Mouse (Mus musculus): ENCODE data around the gene Tdrd6. TPM values are rescaled to one million over a fixed set of nuclear protein-coding genes. Genes with fewer than 3 reads are reported as not detected.
A peak's percentile ranks its signal among the peaks of the same experiment; 100 is the strongest.

Gene Tdrd6
- total and polyA plus RNA-seq, 2 experiments from 2014 or later: 0.75 to 1.4 TPM

GRCm38 (mm10) chr17:43567992-43568888, 61.9 kb downstream of the Tdrd6 start, which contains the start of gene Pla2g7:
Gene Pla2g7 (plus strand): TSS chr17:43568098.
- Histone ChIP-seq H3K4me3 (ENCODE audit: low read depth, low read length) (peak within 1 kb of the TSS; percentile 42), H3K4me1 (ENCODE audit: insufficient read depth, low read length) (no peaks in the 10 kb centered on the region), H3K27me3 (ENCODE audit: insufficient read depth, low read length) (no peaks in the 10 kb centered on the region), H3K36me3 (ENCODE audit: insufficient read depth, low read length) (no peaks in the 10 kb centered on the region), H3K9me3 (ENCODE audit: low read length) (no peaks in the 10 kb centered on the region), H3K4me2 (ENCODE audit: low read depth, low read length, poor library complexity, severe bottlenecking) (peak within 1 kb of the TSS; percentile 90), H3K9ac (replicated peaks; ENCODE audit: low read length, poor library complexity, severe bottlenecking) (peak within 1 kb of the TSS; percentile 51), H3K27ac (ENCODE audit: low read depth, low read length) (no peak within 1 kb of the TSS)
- DNase-seq (ENCODE audit: low spot score) (peak; percentile 58), ATAC-seq (ENCODE audit: low FRiP score) (peak; percentile 80)
- 1% methylated on average over 34 of the region's 34 CpGs for whole genome bisulfite sequencing
- no peak for TF ChIP-seq CTCF (IDR thresholded peaks at IDR 0.05)

- H3K27ac ChIP-seq (ENCODE audit: low read depth, low read length): no peak overlapping the region
- WGBS: 10% methylated on average over 12 of the region's 12 CpGs
These were observed 62.5 kb downstream of the Tdrd6 start for GRCm38 (mm10) chr17:43567593-43567991.

More at GRCm38 (mm10) chr17:43567593-43567991, 62.5 kb downstream of the Tdrd6 start:
- H3K9me3 ChIP-seq (ENCODE audit: low read length): no peaks in the 10 kb centered on the region; the same call in 1 of the 2 replicates
- DNase-seq (ENCODE audit: low spot score) (no peak), ATAC-seq (ENCODE audit: low FRiP score) (peak; percentile 24; the same call in 1 of the 2 replicates)
- H3K4me2 ChIP-seq (ENCODE audit: low read depth, low read length, poor library complexity, severe bottlenecking): peak overlapping the region; percentile 90
- H3K9ac ChIP-seq (replicated peaks; ENCODE audit: low read length, poor library complexity, severe bottlenecking): peak overlapping the region; percentile 51
- H3K4me3 ChIP-seq (ENCODE audit: low read depth, low read length): peak overlapping the region; percentile 42
- no peaks in the 10 kb centered on the region for H3K4me1 ChIP-seq (ENCODE audit: insufficient read depth, low read length)
- no peaks in the 10 kb centered on the region for H3K27me3 ChIP-seq (ENCODE audit: insufficient read depth, low read length)
- TF ChIP-seq CTCF (IDR thresholded peaks at IDR 0.05): no peak
- H3K36me3 ChIP-seq (ENCODE audit: insufficient read depth, low read length): no peaks in the 10 kb centered on the region

Other genes starting within 250 kb of the Tdrd6 start
- gene Mep1a, start 127.5 kb downstream of the Tdrd6 start, total RNA-seq (2014; rRNA removed): 0.19 TPM in 1 of 2 replicates, not detected in the other
- 0.15 TPM in 1 of 2 replicates, not detected in the other for gene Mep1a, start 127.5 kb downstream of the Tdrd6 start, polyA plus RNA-seq (2015; fragmentation: Nextera tagmentation; extraction: Ambion mirVana)
- 1.1 TPM in 1 of 2 replicates, not detected in the other for gene Ankrd66, start 86.7 kb downstream of the Tdrd6 start, total RNA-seq (2014; rRNA removed)
- gene Ankrd66, start 86.7 kb downstream of the Tdrd6 start, polyA plus RNA-seq (2015; fragmentation: Nextera tagmentation; extraction: Ambion mirVana): 0.88 and 0.93 TPM in 2 replicates
- gene Pla2g7, start 62.2 kb downstream of the Tdrd6 start, total RNA-seq (2014; rRNA removed): 49.7 and 49.8 TPM in 2 replicates
- gene Pla2g7, start 62.2 kb downstream of the Tdrd6 start, polyA plus RNA-seq (2015; fragmentation: Nextera tagmentation; extraction: Ambion mirVana): 87.8 and 93.9 TPM in 2 replicates
- gene Slc25a27, start 36.9 kb upstream of the Tdrd6 start, total RNA-seq (2014; rRNA removed): 44.2 and 60.2 TPM in 2 replicates
- 63.0 and 74.4 TPM in 2 replicates for gene Slc25a27, start 36.9 kb upstream of the Tdrd6 start, polyA plus RNA-seq (2015; fragmentation: Nextera tagmentation; extraction: Ambion mirVana)
- 1.3 and 1.5 TPM in 2 replicates for gene Cyp39a1, start 37.1 kb upstream of the Tdrd6 start, total RNA-seq (2014; rRNA removed)
- gene Cyp39a1, start 37.1 kb upstream of the Tdrd6 start, polyA plus RNA-seq (2015; fragmentation: Nextera tagmentation; extraction: Ambion mirVana): 5.6 and 6.1 TPM in 2 replicates
- gene Rcan2, start 171.1 kb upstream of the Tdrd6 start, total RNA-seq (2014; rRNA removed): 136 and 142 TPM in 2 replicates
- gene Rcan2, start 171.1 kb upstream of the Tdrd6 start, polyA plus RNA-seq (2015; fragmentation: Nextera tagmentation; extraction: Ambion mirVana): 82.2 and 96.7 TPM in 2 replicates

Data from midbrain, postnatal 0 days (tissue).